Mouse (Mus musculus) CH12.LX (cell line): Measurements from ENCODE around the gene Ccnk. TPM values are rescaled to one million over a fixed set of nuclear protein-coding genes. Genes with fewer than 3 reads are reported as not detected.

Experiments
- DNase-seq: peaks from one replicate; pipeline ENCODE4 v3.0.0-alpha.2; 2013; ENCODE audit errors: extremely low read depth
- H3K27ac ChIP-seq: 2 replicates; pipeline ENCODE4 v1.5.1; 2012; ENCODE audit warnings: low read depth, mild to moderate bottlenecking, control low read depth, moderate library complexity; ENCODE audit not compliant: insufficient read depth
- H3K27me3 ChIP-seq: replicated peaks from 2 replicates; pipeline ENCODE3; 2012; ENCODE audit warnings: inconsistent platforms
- H3K36me3 ChIP-seq, 2 experiments: replicated peaks in 1 of 2; 2 replicates each; pipeline versions ENCODE3 to v1.6.1; 2012; ENCODE audit warnings: inconsistent platforms in 1 of 2, low read length in 1 of 2, mild to moderate bottlenecking in 1 of 2, mixed read lengths in 1 of 2, moderate library complexity in 1 of 2; ENCODE audit not compliant: control insufficient read depth in 1 of 2, insufficient read depth in 1 of 2
- H3K4me1 ChIP-seq, 2 experiments: 2 replicates each; pipeline ENCODE4 v1.6.1; 2012; ENCODE audit warnings: inconsistent platforms in 1 of 2, moderate library complexity in 1 of 2; ENCODE audit not compliant: insufficient read depth in 2 of 2, control insufficient read depth in 1 of 2
- H3K4me2 ChIP-seq: 2 replicates; pipeline ENCODE4 v1.6.1; 2012; ENCODE audit warnings: low read depth, mild to moderate bottlenecking, control low read depth; ENCODE audit not compliant: poor library complexity, insufficient read depth, severe bottlenecking
- H3K4me3 ChIP-seq, 3 experiments: fragments of 150-350 bp in 1 of 3; sonication (generic) in 1 of 3; replicated peaks in 1 of 3; 2 replicates each; pipeline versions ENCODE3 to v1.5.1; 2011 to 2012; ENCODE audit warnings: low read depth in 2 of 3, low read length in 2 of 3, mild to moderate bottlenecking in 2 of 3, moderate library complexity in 2 of 3, control low read depth in 1 of 3, improper control_type of control experiment in 1 of 3, inconsistent platforms in 1 of 3, mixed read lengths in 1 of 3; ENCODE audit not compliant: poor library complexity in 1 of 3
- H3K79me2 ChIP-seq: replicated peaks from 2 replicates; pipeline ENCODE4 v1.6.1; 2012; ENCODE audit warnings: mild to moderate bottlenecking, moderate library complexity; ENCODE audit not compliant: control insufficient read depth, poor library complexity, insufficient read depth, severe bottlenecking; ENCODE audit errors: extremely low read depth
- H3K9ac ChIP-seq: 2 replicates; pipeline ENCODE4 v1.6.1; 2012; ENCODE audit warnings: low read depth, mild to moderate bottlenecking, control low read depth, moderate library complexity; ENCODE audit not compliant: insufficient read depth
- H3K9me3 ChIP-seq: replicated peaks from 2 replicates; pipeline ENCODE3; 2012; ENCODE audit warnings: low read length, inconsistent platforms, mixed read lengths
- BHLHE40 ChIP-seq: IDR thresholded peaks from 2 replicates; pipeline ENCODE4 v1.6.1; 2011; ENCODE audit warnings: mild to moderate bottlenecking, low read depth, low read length, improper control_type of control experiment
- CHD2 ChIP-seq: IDR thresholded peaks from 2 replicates; pipeline ENCODE4 v1.6.1; 2011; ENCODE audit warnings: low read length, improper control_type of control experiment
- CTCF ChIP-seq, 2 experiments: IDR thresholded peaks in 1 of 2; conservative IDR thresholded peaks in 1 of 2; 2 replicates each; pipeline ENCODE4 v1.5.1; 2011 to 2012; ENCODE audit warnings: low read depth in 2 of 2, low read length in 2 of 2, improper control_type of control experiment in 1 of 2, inconsistent platforms in 1 of 2, mild to moderate bottlenecking in 1 of 2, moderate library complexity in 1 of 2
- ELF1 ChIP-seq: IDR thresholded peaks from 2 replicates; pipeline ENCODE4 v1.6.1; 2014; ENCODE audit warnings: low read depth, mild to moderate bottlenecking, inconsistent platforms, low read length, improper control_type of control experiment
- EP300 ChIP-seq: IDR thresholded peaks from 2 replicates; pipeline ENCODE4 v1.6.1; 2011; ENCODE audit warnings: low read length, improper control_type of control experiment
- HCFC1 ChIP-seq: IDR thresholded peaks from 2 replicates; pipeline ENCODE4 v1.6.1; 2012; ENCODE audit warnings: low read depth, mild to moderate bottlenecking, inconsistent platforms, low read length, improper control_type of control experiment
- MAFK ChIP-seq: IDR thresholded peaks from 2 replicates; pipeline ENCODE4 v1.6.1; 2011; ENCODE audit warnings: low read length, improper control_type of control experiment; ENCODE audit not compliant: insufficient replicate concordance
- MAX ChIP-seq: IDR thresholded peaks from 2 replicates; pipeline ENCODE4 v1.6.1; 2011; ENCODE audit warnings: low read length, improper control_type of control experiment
- MAZ ChIP-seq: IDR thresholded peaks from 2 replicates; pipeline ENCODE4 v1.6.1; 2012; ENCODE audit warnings: low read depth, mild to moderate bottlenecking, inconsistent platforms, low read length, improper control_type of control experiment, moderate library complexity
- MEF2A ChIP-seq: IDR thresholded peaks from 2 replicates; pipeline ENCODE4 v1.6.1; 2014; ENCODE audit warnings: low read depth, mild to moderate bottlenecking, inconsistent platforms, low read length, improper control_type of control experiment, borderline replicate concordance
- NELFE ChIP-seq: IDR thresholded peaks from 2 replicates; pipeline ENCODE4 v1.6.1; 2011; ENCODE audit warnings: low read depth, low read length, improper control_type of control experiment
- NRF1 ChIP-seq: IDR thresholded peaks from 2 replicates; pipeline ENCODE4 v1.6.1; 2014; ENCODE audit warnings: low read depth, mild to moderate bottlenecking, inconsistent platforms, low read length, improper control_type of control experiment, moderate library complexity
- PAX5 ChIP-seq: IDR thresholded peaks from 2 replicates; pipeline ENCODE4 v1.6.1; 2012; ENCODE audit warnings: low read length, inconsistent platforms, mixed read lengths
- POLR2A ChIP-seq: IDR thresholded peaks from 2 replicates; pipeline ENCODE4 v1.6.1; 2011; ENCODE audit warnings: low read depth, mild to moderate bottlenecking, improper control_type of control experiment, low read length
- RAD21 ChIP-seq: IDR thresholded peaks from 2 replicates; pipeline ENCODE4 v1.6.1; 2011; ENCODE audit warnings: low read depth, mild to moderate bottlenecking, low read length, improper control_type of control experiment, moderate library complexity
- SIN3A ChIP-seq: IDR thresholded peaks from 2 replicates; pipeline ENCODE4 v1.6.1; 2012; ENCODE audit warnings: low read length, improper control_type of control experiment, inconsistent platforms
- UBTF ChIP-seq: IDR thresholded peaks from 2 replicates; pipeline ENCODE4 v1.6.1; 2012; ENCODE audit warnings: low read depth, mild to moderate bottlenecking, inconsistent platforms, low read length, improper control_type of control experiment, moderate library complexity
- ZKSCAN1 ChIP-seq: IDR thresholded peaks from 2 replicates; pipeline ENCODE4 v1.6.1; 2012; ENCODE audit warnings: low read depth, inconsistent platforms, low read length, improper control_type of control experiment, borderline replicate concordance
- ZMIZ1 ChIP-seq: IDR thresholded peaks from 2 replicates; pipeline ENCODE4 v1.6.1; 2012; ENCODE audit warnings: low read depth, mild to moderate bottlenecking, inconsistent platforms, low read length, improper control_type of control experiment
- dilution Hi-C: fragments of 300-500 bp; cut with MboI; formaldehyde crosslinking; loops from 2 replicates; pipeline ENCODE4 v1.14.3; 2020; ENCODE audit warnings: low sequenced_read_pairs; ENCODE audit not compliant: extremely low pct_unique_long_range_greater_than_20kb, extremely low pct_ligation_motif_present
- in situ Hi-C: fragments of 300-500 bp; cut with MboI; formaldehyde crosslinking; loops from 3 replicates; pipeline ENCODE4 v1.14.3; 2019; ENCODE audit warnings: low sequenced_read_pairs, low pct_ligation_motif_present, low pct_unique_long_range_greater_than_20kb, mixed read lengths
- polyA plus RNA-seq: library from polyadenylated mRNA; unstranded; fragments of >175 nt; gene quantifications from 2 replicates; pipeline ENCODE4 v1.2.1, GENCODE M21; 2012; ENCODE audit warnings: low read depth; ENCODE audit not compliant: insufficient read length
- total RNA-seq, 2 experiments: library from RNA; depleted of rRNA; stranded (reverse); fragments of 300-350 nt in 1 of 2; fragments of >200 nt in 1 of 2; gene quantifications; 2 replicates each; pipeline ENCODE4 v1.2.3; 2012 to 2014

Gene Ccnk
- total and polyA plus RNA-seq, 3 experiments: 9.2 to 66.8 (median 10.1) TPM

DNA sequence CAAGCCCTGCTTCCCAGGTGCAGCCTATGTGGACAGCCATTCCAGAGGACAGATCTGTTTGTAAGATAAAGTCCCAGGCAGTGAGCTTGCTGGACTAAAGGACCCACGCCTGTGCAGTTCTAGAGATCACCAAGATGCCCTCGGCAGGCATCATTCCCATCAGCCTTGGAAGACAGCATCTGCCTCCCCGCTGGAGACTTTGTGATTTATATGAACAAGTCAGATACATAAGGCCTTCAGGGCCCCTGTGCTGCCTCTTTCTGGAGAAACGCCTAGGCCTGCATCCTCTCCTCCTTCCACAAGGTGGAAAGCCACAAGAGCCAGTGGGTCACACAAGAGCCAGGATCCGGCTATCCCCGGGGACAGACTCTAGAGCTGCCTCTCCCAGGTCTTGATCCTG is 62.2 kb downstream of the Ccnk start:
- H3K4me3 ChIP-seq: no peak overlapping the region
- H3K79me2 ChIP-seq: no peaks in the 10 kb centered on the region
- peaks cover 15 to 100% of the 10 kb centered on the region in 2 experiments for H3K4me1 ChIP-seq
- H3K9ac ChIP-seq: no peak overlapping the region
- dilution Hi-C loops (no loop called here), in situ Hi-C loops (no loop called here)
- TF ChIP-seq POLR2A (no peak), EP300 (no peak), MAZ (no peak), UBTF (no peak), PAX5 (no peak), RAD21 (no peak), MAX (no peak), BHLHE40 (no peak), CHD2 (no peak), ZMIZ1 (no peak), ELF1 (no peak), ZKSCAN1 (no peak), MAFK (no peak), NRF1 (no peak)
- H3K36me3 ChIP-seq: peaks cover 0 to 30% of the 10 kb centered on the region in 2 experiments
- H3K9me3 ChIP-seq: no peaks in the 10 kb centered on the region
- no peak overlapping the region for H3K4me2 ChIP-seq
- H3K27me3 ChIP-seq: no peaks in the 10 kb centered on the region
- DNase-seq: no peak
- no peak overlapping the region for H3K27ac ChIP-seq

DNA sequence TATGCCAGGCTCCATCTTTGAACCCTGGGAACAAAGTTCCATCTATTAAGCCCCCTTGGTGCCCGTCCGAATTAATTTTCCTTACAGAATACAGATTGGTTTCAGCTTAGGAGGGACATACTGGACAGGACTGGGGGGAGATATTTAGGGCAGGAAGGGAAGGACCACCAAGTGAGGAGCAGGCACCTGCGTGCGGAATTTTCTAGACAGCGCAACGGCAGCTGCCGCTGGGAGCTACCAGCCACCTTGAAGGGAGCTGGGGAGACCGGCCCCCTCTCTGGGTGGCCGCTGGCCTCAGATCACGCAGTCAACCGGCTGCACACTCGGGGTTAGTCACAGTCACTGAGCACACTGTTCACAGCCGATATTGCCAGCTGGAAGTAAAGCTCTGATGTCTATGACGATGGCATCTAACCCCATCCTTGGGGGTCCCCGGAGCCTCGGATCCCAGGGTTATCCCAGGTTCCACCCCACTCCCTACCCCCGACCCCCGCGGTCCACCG is 62.9 kb downstream of the Ccnk start:
- Histone ChIP-seq H3K79me2 (no peaks in the 10 kb centered on the region), H3K4me2 (no peak overlapping the region), H3K9me3 (no peaks in the 10 kb centered on the region), H3K9ac (no peak overlapping the region), H3K27ac (no peak overlapping the region), H3K4me1 (peaks cover 15 to 100% of the 10 kb centered on the region in 2 experiments), H3K4me3 (no peak overlapping the region), H3K36me3 (peaks cover 0 to 28% of the 10 kb centered on the region in 2 experiments), H3K27me3 (no peaks in the 10 kb centered on the region)
- DNase-seq: no peak
- in situ Hi-C loops (no loop called here), dilution Hi-C loops (no loop called here)
- TF ChIP-seq HCFC1: no peak
- TF ChIP-seq MEF2A: no peak
- no peak for TF ChIP-seq NELFE
- no peak for TF ChIP-seq CTCF (conservative IDR thresholded peaks at IDR 0.05 in 1 of 2, IDR thresholded peaks at IDR 0.05 in 1 of 2; ENCODE audit: low read depth in 2 of 2, low read length in 2 of 2)
- TF ChIP-seq SIN3A: no peak
